Mouse (Mus musculus): ENCODE measurements at regions not wholly inside any gene's neighbourhood (a gene's known extent, or its start where the extent isn't known, plus 50 kb on each side); places are given as distances from the start of the nearest gene placed in this dataset.

DNA sequence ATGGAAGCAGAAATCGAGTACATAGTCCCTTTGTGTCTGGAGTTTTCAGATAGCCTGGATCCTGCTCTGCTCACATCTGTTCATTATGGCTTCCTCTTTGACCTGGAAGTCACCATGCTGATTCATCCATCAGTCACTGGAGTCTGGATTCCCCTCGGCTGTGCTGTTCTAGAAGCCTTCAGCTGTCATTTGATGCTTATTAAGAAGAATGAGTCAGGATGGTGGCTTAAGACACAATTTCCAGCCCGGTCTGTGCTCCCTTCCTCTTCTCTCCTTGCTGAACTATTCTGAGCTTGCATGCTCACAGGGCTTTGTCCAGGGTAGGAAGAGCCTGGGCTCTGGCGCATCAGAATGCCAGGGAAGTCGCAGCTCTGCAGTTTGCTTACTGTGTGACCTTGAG lies 1398.2 kb upstream of the A1bg start:
- WGBS (ENCODE audit: insufficient replicate concordance), result 50% methylated on average over 5 of the region's 5 CpGs
- H3K4me1 ChIP-seq (ENCODE audit: control insufficient read depth, low read depth, low read length), result no peaks in the 10 kb centered on the region
- no peak for ATAC-seq (ENCODE audit: low read depth)
- no peaks in the 10 kb centered on the region for H3K27me3 ChIP-seq (ENCODE audit: control insufficient read depth, insufficient read depth, low read depth, low read length)
- H3K27ac ChIP-seq (ENCODE audit: low read length), result no peak overlapping the region
- no peaks in the 10 kb centered on the region for H3K36me3 ChIP-seq (ENCODE audit: control insufficient read depth, insufficient read depth)
- no peak overlapping the region for H3K9ac ChIP-seq (ENCODE audit: low read depth, low read length)
- no peak overlapping the region for H3K4me2 ChIP-seq (ENCODE audit: low read depth, low read length)
- H3K4me3 ChIP-seq (ENCODE audit: low read depth, low read length), result no peak overlapping the region
- H3K9me3 ChIP-seq (replicated peaks; ENCODE audit: control insufficient read depth, low read length), result no peaks in the 10 kb centered on the region

DNA sequence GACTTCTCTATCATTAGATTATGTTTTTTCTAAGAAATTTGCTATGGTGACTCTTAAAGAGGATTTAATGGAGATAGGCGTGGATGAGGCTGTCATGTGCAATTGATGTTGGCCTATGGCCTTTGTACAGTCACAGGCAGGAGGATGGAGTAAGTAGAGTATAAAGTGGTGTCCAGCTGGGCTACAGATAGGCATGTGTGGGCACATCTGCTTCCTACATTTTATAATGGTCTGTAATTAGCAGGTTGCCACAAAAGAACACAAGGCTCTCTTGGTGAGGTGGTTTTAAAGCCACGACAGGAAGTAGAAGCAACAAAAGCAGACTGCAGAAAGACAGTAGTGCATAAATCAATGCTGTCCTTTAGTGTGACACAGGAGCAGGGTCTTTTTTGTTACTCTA lies 1391.6 kb upstream of the A1bg start:
- ATAC-seq (ENCODE audit: low read depth), result no peak
- H3K27me3 ChIP-seq (ENCODE audit: control insufficient read depth, insufficient read depth, low read depth, low read length), result no peaks in the 10 kb centered on the region
- H3K4me3 ChIP-seq (ENCODE audit: low read depth, low read length), result no peak overlapping the region
- no peaks in the 10 kb centered on the region for H3K4me1 ChIP-seq (ENCODE audit: control insufficient read depth, low read depth, low read length)
- no peaks in the 10 kb centered on the region for H3K9me3 ChIP-seq (replicated peaks; ENCODE audit: control insufficient read depth, low read length)
- no peak overlapping the region for H3K27ac ChIP-seq (ENCODE audit: low read length)
- H3K4me2 ChIP-seq (ENCODE audit: low read depth, low read length), result no peak overlapping the region
- no peaks in the 10 kb centered on the region for H3K36me3 ChIP-seq (ENCODE audit: control insufficient read depth, insufficient read depth)
- H3K9ac ChIP-seq (ENCODE audit: low read depth, low read length), result no peak overlapping the region
- WGBS (ENCODE audit: insufficient replicate concordance), result 25% methylated on average over 2 of the region's 2 CpGs

DNA sequence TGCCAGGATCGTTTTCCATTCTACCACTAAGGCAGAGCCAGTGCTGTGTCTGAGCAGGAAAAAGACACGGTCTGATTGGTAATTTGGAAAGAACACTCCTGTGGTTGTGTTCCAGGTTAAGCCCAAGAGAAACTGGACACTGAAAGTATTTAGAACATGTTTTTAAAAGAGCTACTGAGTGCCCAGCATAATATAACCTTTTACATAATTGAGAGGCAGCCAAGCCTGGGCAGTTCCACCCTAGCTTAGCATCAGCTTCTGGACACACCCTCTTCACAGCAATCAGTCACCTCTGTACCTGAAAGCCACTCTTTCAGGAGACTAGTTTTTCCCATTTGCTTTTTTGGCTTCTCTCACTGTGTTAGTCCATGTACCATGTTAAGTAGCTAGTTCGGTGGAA lies 1379.4 kb upstream of the A1bg start:
- H3K36me3 ChIP-seq (ENCODE audit: control insufficient read depth, insufficient read depth), result no peaks in the 10 kb centered on the region
- H3K9ac ChIP-seq (ENCODE audit: low read depth, low read length), result no peak overlapping the region
- H3K27ac ChIP-seq (ENCODE audit: low read length), result no peak overlapping the region
- ATAC-seq (ENCODE audit: low read depth), result peak; percentile 43; the same call in 1 of the 2 replicates
- no peaks in the 10 kb centered on the region for H3K27me3 ChIP-seq (ENCODE audit: control insufficient read depth, insufficient read depth, low read depth, low read length)
- 62% methylated on average over 3 of the region's 3 CpGs for WGBS (ENCODE audit: insufficient replicate concordance)
- H3K4me1 ChIP-seq (ENCODE audit: control insufficient read depth, low read depth, low read length), result no peaks in the 10 kb centered on the region; the same call in 1 of the 2 replicates
- no peak overlapping the region for H3K4me3 ChIP-seq (ENCODE audit: low read depth, low read length)
- no peak overlapping the region for H3K4me2 ChIP-seq (ENCODE audit: low read depth, low read length)
- no peaks in the 10 kb centered on the region for H3K9me3 ChIP-seq (replicated peaks; ENCODE audit: control insufficient read depth, low read length)

DNA sequence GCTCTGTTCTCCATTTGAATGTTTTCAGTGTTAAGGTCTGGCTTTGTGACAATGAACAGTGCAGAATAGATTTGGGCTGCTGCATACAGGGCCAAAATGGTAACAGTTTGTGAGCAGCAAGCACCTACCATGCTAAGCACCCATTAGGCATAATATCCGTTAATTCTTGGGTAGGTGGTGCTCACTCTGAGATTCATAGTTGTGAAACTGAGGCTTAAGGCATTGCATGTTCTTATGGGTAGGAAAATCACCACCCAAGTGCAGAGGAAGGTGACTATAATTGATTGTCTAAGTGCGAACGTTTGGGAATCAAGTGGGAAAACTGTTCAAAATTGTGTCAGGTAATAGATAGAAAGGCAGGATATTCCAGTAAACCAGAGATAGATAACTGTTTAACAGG lies 1378.8 kb upstream of the A1bg start:
- Histone ChIP-seq H3K9ac (ENCODE audit: low read depth, low read length) (no peak overlapping the region), H3K4me2 (ENCODE audit: low read depth, low read length) (no peak overlapping the region), H3K36me3 (ENCODE audit: control insufficient read depth, insufficient read depth) (no peaks in the 10 kb centered on the region), H3K27ac (ENCODE audit: low read length) (no peak overlapping the region), H3K9me3 (replicated peaks; ENCODE audit: control insufficient read depth, low read length) (no peaks in the 10 kb centered on the region), H3K4me1 (ENCODE audit: control insufficient read depth, low read depth, low read length) (no peaks in the 10 kb centered on the region; the same call in 1 of the 2 replicates), H3K27me3 (ENCODE audit: control insufficient read depth, insufficient read depth, low read depth, low read length) (no peaks in the 10 kb centered on the region), H3K4me3 (ENCODE audit: low read depth, low read length) (no peak overlapping the region)
- no peak for ATAC-seq (ENCODE audit: low read depth)
- 68% methylated on average over 3 of the region's 3 CpGs for WGBS (ENCODE audit: insufficient replicate concordance)

DNA sequence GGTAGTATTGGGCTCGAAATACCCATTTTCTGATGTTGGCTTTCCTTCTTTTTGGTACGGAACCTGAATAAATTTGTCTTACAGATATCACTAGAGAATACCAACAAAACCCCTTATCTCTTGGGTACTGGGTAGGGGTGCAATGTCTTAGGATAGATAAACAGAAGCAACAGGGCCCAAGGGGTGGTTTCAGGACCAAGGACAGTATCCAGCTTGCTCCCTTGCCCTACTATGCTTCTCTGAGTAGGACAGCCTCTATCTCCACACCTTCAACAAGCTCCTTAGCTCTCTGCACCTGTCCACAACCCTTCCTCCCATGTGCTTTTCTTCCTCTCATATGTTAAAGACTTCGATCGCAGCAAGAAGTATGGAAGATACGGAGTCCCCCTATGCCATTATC lies 1374.3 kb upstream of the A1bg start:
- no peak overlapping the region for H3K9ac ChIP-seq (ENCODE audit: low read depth, low read length)
- no peak overlapping the region for H3K4me2 ChIP-seq (ENCODE audit: low read depth, low read length)
- 72% methylated on average over 5 of the region's 5 CpGs for whole genome bisulfite sequencing (ENCODE audit: insufficient replicate concordance)
- no peaks in the 10 kb centered on the region for H3K27me3 ChIP-seq (ENCODE audit: control insufficient read depth, insufficient read depth, low read depth, low read length)
- H3K9me3 ChIP-seq (replicated peaks; ENCODE audit: control insufficient read depth, low read length), result no peaks in the 10 kb centered on the region
- ATAC-seq (ENCODE audit: low read depth), result no peak
- H3K4me1 ChIP-seq (ENCODE audit: control insufficient read depth, low read depth, low read length), result no peaks in the 10 kb centered on the region; the same call in 1 of the 2 replicates
- H3K4me3 ChIP-seq (ENCODE audit: low read depth, low read length), result no peak overlapping the region
- no peaks in the 10 kb centered on the region for H3K36me3 ChIP-seq (ENCODE audit: control insufficient read depth, insufficient read depth)
- H3K27ac ChIP-seq (ENCODE audit: low read length), result no peak overlapping the region

DNA sequence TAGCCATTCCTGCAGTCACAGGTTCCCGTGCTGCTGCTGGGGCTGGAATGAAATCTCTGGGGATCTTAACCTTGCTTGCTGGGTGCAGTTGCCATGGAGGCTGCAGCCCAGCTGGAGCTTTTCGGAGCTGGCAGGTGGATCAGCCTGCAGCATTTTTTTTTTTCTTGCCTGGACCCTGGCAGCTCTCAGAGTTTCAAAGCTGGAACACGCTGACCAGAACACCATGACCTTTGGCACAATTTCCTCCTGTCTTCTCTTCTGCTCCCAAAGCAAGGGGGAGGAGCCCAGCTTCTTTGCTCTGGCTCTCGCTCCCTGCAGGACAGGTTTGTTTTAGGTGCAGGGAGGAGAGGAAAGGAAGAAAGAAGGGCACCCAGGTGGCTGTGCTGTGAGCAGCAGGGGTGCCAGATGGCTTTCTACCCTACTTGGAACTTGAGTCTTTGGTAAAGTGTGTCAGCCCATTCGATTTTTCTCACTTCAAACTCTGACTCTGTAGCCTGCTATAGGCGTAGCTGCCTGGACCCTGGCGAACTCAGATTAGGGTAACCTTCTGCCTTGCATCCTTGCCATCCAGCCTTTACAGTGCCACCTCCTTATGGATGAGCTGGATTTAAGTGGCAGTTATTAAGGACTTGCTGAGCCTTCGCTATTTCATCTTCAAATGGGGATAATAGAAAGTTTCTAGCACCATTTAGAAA lies 1372.6 kb upstream of the A1bg start:
- Histone ChIP-seq H3K4me2 (ENCODE audit: low read depth, low read length) (no peak overlapping the region), H3K9me3 (replicated peaks; ENCODE audit: control insufficient read depth, low read length) (no peaks in the 10 kb centered on the region), H3K36me3 (ENCODE audit: control insufficient read depth, insufficient read depth) (no peaks in the 10 kb centered on the region), H3K4me3 (ENCODE audit: low read depth, low read length) (no peak overlapping the region), H3K4me1 (ENCODE audit: control insufficient read depth, low read depth, low read length) (no peaks in the 10 kb centered on the region; the same call in 1 of the 2 replicates), H3K27ac (ENCODE audit: low read length) (peak overlapping the region; percentile 38; the same call in 1 of the 2 replicates), H3K9ac (ENCODE audit: low read depth, low read length) (no peak overlapping the region), H3K27me3 (ENCODE audit: control insufficient read depth, insufficient read depth, low read depth, low read length) (no peaks in the 10 kb centered on the region)
- peak; percentile 68 for ATAC-seq (ENCODE audit: low read depth)
- WGBS (ENCODE audit: insufficient replicate concordance), result 50% methylated on average over 8 of the region's 8 CpGs

DNA sequence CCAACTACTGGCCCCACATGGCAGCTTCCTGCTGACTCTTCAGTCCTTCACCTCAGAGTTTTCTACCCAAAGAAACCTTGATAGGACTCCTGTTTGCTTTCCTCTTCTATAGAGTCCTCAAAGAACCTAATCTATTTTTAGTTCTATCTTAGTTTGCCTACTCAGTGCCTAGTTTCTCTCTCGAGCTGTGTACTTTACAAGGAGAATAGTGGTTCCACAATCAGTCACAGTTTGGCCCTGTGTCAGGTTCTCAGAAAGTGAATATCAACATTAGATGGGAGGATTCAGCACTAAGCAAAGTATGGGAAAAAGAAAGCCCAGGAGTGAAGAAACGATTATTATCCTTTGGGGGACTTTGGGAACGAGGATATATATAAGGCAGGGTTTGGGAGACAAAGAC lies 1372.0 kb upstream of the A1bg start:
- no peaks in the 10 kb centered on the region; the same call in 1 of the 2 replicates for H3K4me1 ChIP-seq (ENCODE audit: control insufficient read depth, low read depth, low read length)
- no peaks in the 10 kb centered on the region for H3K27me3 ChIP-seq (ENCODE audit: control insufficient read depth, insufficient read depth, low read depth, low read length)
- no peaks in the 10 kb centered on the region for H3K36me3 ChIP-seq (ENCODE audit: control insufficient read depth, insufficient read depth)
- no peak for ATAC-seq (ENCODE audit: low read depth)
- H3K27ac ChIP-seq (ENCODE audit: low read length), result peak overlapping the region; percentile 38; the same call in 1 of the 2 replicates
- H3K9me3 ChIP-seq (replicated peaks; ENCODE audit: control insufficient read depth, low read length), result no peaks in the 10 kb centered on the region
- 25% methylated on average over 3 of the region's 3 CpGs for WGBS (ENCODE audit: insufficient replicate concordance)
- no peak overlapping the region for H3K9ac ChIP-seq (ENCODE audit: low read depth, low read length)
- no peak overlapping the region for H3K4me2 ChIP-seq (ENCODE audit: low read depth, low read length)
- H3K4me3 ChIP-seq (ENCODE audit: low read depth, low read length), result no peak overlapping the region

DNA sequence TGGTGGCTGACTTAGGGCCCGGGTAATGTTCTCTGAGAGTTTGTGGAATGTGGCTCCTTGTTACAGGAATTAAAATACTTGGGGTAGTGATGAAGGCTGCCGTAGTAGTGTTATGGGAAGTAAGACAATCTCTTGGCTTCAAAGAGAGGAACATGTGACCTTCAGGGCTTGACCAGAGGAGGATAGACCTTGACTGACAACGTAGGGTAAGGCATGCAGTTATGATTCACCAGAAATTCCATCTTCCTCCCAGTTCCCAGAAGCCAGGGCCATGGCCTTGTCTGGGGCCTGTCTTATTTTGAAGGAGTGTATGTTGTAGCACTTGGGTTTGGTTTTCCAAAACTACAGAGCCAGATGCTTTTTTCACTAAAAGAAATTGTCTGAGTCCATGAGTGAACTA lies 1370.1 kb upstream of the A1bg start:
- H3K4me3 ChIP-seq (ENCODE audit: low read depth, low read length), result no peak overlapping the region
- no peaks in the 10 kb centered on the region for H3K9me3 ChIP-seq (replicated peaks; ENCODE audit: control insufficient read depth, low read length)
- no peak overlapping the region for H3K9ac ChIP-seq (ENCODE audit: low read depth, low read length)
- H3K27ac ChIP-seq (ENCODE audit: low read length), result no peak overlapping the region
- H3K4me1 ChIP-seq (ENCODE audit: control insufficient read depth, low read depth, low read length), result no peaks in the 10 kb centered on the region; the same call in 1 of the 2 replicates
- no peaks in the 10 kb centered on the region for H3K36me3 ChIP-seq (ENCODE audit: control insufficient read depth, insufficient read depth)
- H3K4me2 ChIP-seq (ENCODE audit: low read depth, low read length), result no peak overlapping the region
- no peak for ATAC-seq (ENCODE audit: low read depth)
- no peaks in the 10 kb centered on the region for H3K27me3 ChIP-seq (ENCODE audit: control insufficient read depth, insufficient read depth, low read depth, low read length)
- WGBS (ENCODE audit: insufficient replicate concordance), result 59% methylated on average over 3 of the region's 3 CpGs

DNA sequence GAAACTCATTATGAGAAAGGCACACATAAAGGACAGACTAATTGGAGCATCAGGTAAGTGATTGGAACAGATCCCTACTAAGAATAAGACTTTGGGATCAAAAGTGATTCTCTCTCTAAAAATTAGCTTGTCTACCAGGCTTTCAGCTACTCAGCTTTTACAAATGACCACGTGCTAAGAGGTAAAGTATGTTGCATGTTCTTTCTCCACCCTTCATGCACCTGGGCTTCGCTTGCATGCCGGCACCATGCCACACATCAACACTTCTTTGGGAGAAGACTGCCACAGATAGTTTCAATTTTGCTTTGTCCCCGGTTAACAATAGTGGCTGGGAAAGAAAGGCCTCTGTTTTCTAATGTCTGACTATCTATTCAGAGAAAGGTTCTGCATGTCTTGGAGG lies 1367.9 kb upstream of the A1bg start:
- WGBS (ENCODE audit: insufficient replicate concordance), result 62% methylated on average over 4 of the region's 4 CpGs

More for the DNA sequence above, 1367.9 kb upstream of the A1bg start:
- Histone ChIP-seq H3K9ac (ENCODE audit: low read depth, low read length) (no peak overlapping the region), H3K9me3 (replicated peaks; ENCODE audit: control insufficient read depth, low read length) (no peaks in the 10 kb centered on the region), H3K27ac (ENCODE audit: low read length) (no peak overlapping the region), H3K4me3 (ENCODE audit: low read depth, low read length) (no peak overlapping the region), H3K4me1 (ENCODE audit: control insufficient read depth, low read depth, low read length) (no peaks in the 10 kb centered on the region; the same call in 1 of the 2 replicates), H3K27me3 (ENCODE audit: control insufficient read depth, insufficient read depth, low read depth, low read length) (no peaks in the 10 kb centered on the region), H3K36me3 (ENCODE audit: control insufficient read depth, insufficient read depth) (no peaks in the 10 kb centered on the region), H3K4me2 (ENCODE audit: low read depth, low read length) (no peak overlapping the region)
- ATAC-seq (ENCODE audit: low read depth), result no peak
